Mouse (Mus musculus): ENCODE measurements around the gene Ppm1m.

Gene Ppm1m

DNA sequence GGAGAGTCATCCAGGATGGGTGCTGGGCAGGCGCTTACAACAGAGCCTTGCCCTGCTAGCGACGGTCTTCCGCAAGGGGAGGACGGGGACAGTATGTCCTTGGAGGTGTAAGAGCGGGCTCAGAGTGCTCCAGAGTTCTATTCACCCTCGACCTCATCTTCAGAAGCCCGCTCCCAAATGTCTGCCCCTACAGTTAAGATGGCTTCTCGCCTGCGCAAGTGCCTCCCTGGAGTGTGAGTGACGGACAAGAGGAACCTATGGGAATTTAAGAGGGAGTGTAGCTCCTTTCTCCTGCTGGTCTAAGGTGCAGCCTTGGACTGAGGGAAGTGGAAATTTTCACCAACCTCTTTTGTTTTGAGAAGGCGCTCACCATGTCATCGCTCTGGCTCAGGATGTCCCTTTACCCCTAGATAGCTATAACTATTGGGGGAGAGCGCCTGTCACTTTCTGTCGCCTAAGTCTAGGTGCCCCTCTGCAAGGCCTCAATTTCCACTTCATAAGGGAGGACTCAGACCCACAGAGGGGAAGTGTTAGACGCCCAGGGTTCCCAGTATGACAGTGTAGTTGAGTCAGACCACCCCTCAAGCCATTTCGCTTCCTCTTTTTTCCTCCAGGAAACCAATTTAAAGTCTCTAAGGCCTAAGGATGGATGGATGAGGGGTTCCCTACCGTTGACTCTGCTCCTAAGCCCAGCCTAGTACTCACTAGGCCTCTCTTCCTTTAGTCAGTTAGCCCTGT, at the start of gene Ppm1m:
Ppm1m (minus strand) TSS at position 212 of the 738 bp plus-strand sequence.
- DNase-seq (ENCODE audit: extremely low read depth, low read depth, low spot score): no peak

GRCm38 (mm10) chr9:106242813-106243488, 43.4 kb upstream of the Ppm1m start:
- no peak for DNase-seq (ENCODE audit: extremely low read depth, low read depth, low spot score)

DNA sequence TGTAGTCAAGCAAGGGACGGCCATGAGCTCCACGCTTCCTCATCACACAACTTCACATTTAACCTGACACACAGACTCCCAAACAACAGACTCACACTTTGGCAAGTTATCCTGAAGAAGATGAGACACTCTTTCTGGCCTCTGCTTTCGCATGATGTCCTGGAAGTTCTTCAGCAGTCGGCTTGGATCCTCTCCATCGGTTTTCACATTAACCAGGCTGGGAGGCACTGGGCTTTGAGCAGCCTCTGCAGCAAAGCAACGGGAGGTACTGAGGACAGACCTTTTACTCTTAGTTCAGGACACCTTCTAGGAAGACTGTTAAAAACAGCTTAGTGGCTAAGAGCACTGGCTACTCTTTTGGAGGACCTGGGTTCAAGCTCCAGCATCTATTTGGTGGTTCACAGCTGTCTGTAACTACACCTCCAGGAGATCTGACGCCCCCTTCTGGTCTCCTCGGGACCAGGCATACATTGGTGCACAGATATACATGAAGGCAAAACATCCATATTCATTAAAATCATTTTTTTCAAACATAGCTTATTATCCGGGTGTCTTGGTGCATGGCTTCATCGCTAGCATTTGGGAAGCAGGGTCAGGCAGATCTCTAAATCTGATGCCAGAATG, 42.1 kb upstream of the Ppm1m start:
- no peak for DNase-seq (ENCODE audit: extremely low read depth, low read depth, low spot score)

- no peak for DNase-seq (ENCODE audit: extremely low read depth, low read depth, low spot score)
These were observed 38.3 kb upstream of the Ppm1m start for GRCm38 (mm10) chr9:106237878-106238277.

DNA sequence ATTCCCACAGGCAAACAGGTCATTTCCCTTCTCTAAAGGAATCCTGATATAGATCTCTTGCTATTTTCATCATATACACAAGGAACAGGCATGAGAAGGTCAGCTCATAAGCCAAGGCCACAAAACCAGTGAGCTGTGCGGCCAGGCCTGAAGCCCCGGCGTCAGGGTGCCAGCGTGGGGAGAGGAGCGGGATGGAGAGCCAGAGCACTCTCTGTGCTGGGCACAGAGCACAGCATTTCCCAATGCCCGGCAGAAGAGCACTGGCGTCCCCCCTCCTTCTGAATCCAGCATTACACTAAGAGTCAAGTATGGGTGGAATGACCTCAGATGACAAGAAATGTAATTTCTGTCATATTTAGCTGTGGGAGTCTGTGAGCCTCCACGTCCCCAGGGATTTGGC, 37.9 kb upstream of the Ppm1m start:
- DNase-seq (ENCODE audit: extremely low read depth, low read depth, low spot score): no peak

- DNase-seq (ENCODE audit: extremely low read depth, low read depth, low spot score): peak; percentile 56
These were observed 37.3 kb upstream of the Ppm1m start for GRCm38 (mm10) chr9:106236818-106237211.

DNA sequence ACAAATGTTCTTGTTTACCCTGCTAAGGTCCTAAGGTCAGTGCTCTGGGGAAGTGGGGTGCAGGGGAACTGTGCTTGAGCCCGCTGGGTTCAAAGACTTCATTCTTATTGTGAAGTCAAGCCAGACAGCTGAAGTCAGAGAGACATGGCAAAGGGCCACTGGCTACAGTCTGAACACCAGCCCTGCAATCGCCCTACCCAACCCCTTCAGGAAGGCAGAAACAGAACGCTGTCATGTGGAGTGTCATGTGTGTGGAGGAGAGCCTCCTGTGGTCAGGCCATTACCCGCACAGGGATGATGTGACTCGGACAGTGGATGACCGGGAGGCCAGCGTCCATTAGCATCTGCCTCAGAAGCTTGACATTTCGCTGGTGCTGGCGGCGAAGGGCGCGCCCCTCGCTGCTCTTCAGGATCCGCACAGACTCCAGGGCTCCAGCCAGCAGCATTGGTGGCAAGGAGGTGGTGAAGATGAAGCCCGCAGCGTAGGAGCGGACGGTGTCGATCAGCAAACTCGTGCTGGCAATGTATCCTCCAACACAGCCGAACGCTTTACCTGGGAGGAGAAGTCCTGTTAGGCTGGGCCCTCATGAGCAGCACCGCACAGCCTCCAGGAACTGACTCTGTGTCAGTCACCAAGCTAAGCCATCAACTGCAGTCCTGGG, 36.7 kb upstream of the Ppm1m start:
- no peak for DNase-seq (ENCODE audit: extremely low read depth, low read depth, low spot score)

- no peak for DNase-seq (ENCODE audit: extremely low read depth, low read depth, low spot score)
These were observed 35.8 kb upstream of the Ppm1m start for GRCm38 (mm10) chr9:106235194-106235830.

- no peak for DNase-seq (ENCODE audit: extremely low read depth, low read depth, low spot score)
These were observed 34.4 kb upstream of the Ppm1m start for GRCm38 (mm10) chr9:106233953-106234352.

DNA sequence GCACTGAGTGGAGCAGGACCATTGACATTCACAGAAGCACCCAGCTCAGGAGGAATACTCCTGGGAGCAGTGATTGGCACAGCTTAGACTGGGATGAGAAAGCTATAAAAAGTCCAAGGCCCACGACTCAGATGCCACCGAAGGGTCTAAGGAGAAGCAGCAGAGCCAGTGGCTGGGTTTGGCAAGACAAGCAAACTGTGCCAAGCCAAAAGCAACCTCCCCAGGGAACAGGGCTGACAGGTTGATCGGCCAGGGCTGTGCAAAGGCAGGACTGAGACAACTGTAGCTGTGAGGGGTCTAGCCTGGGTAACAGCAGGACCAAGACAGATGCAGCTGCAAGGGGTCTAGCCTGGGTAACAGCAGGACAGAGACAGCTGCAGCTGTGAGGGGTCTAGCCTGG, 33.4 kb upstream of the Ppm1m start:
- no peak for DNase-seq (ENCODE audit: extremely low read depth, low read depth, low spot score)

DNA sequence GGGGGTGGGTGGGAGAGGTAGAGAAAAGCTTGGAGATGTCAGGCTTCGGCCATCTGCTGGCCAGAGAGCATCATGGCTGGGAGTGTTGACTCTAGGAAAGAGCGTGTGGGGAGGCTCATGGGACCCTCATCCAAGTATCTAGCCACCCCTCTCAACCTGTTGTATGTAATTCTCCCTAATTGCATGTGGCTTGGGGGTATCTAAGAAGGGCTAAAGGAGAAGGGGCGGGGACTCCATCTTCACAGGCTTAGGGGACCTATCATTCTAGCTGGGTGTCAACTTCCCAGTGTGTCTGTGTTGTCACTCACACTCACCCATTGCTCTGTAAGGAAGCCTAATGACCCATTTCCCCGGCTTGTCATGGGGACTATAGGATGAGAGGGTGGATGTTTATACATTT, 32.3 kb upstream of the Ppm1m start:
- no peak for DNase-seq (ENCODE audit: extremely low read depth, low read depth, low spot score)

- DNase-seq (ENCODE audit: extremely low read depth, low read depth, low spot score): no peak
These were observed 31.7 kb upstream of the Ppm1m start for GRCm38 (mm10) chr9:106231220-106231619.

GRCm38 (mm10) chr9:106230734-106231106, 31.2 kb upstream of the Ppm1m start:
- no peak for DNase-seq (ENCODE audit: extremely low read depth, low read depth, low spot score)

DNA sequence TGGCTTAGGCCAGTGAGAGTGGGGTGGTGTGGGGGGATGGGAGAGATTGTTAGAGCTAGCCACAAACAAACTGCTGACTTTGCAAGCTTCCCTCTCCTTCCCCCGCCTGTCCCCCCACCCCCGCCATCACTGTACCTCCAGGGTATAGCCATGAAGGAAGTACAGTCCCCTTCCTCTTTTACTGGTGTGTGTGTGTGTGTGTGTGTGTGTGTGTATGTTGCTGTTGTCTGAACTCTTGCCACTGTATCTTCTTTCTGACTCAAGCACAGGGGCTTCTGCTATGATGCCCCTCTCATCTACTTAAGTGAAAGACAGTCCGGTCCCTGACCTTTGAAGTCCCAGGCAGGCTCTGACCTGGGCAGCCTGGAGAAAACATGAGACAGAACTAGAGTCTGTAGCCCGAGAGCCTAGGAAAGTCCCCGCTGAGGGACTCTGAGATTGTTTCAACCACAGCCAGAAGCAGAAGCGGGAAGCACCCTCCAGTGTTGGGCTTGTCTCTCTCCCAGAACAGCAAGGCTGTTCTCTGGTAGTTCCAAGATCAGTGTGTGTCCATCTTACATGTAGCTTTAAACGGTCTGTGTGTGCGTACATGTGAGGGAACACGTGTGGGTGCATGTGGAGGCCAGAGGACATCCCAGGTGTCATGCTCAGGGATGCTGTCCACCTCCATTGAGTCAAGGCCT, 30.6 kb upstream of the Ppm1m start:
- no peak for DNase-seq (ENCODE audit: extremely low read depth, low read depth, low spot score)

DNA sequence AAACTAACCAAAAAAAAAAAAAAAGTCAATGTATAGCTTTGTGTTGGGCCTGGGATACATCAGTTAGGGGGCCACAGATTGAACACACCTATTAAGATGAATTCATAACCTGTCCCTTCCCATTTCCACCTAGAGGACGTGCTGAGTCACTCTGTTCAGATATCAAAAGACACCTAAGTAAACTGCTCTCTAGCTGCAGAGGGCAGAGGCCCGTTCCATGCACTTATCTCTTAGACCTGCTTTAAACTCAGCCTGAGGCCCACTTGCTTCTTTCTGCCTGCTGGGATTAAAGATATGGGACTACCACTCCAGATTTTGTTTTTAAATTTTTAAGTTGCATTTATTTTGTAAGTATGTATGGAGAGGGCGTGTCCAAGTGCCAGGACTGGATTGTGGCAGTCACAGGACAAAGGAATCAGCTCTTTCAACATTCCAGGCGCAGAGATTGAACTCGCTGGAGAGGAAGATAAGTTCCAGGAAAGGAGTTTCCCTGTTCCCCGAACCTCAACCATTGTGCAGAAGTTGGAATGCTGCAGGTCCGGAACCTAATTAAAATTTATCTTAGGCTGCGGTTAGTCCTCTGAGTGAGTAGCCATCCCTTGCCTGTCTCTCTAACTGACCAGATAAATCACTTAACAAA, 28.4 kb upstream of the Ppm1m start:
- no peak for DNase-seq (ENCODE audit: extremely low read depth, low read depth, low spot score)

GRCm38 (mm10) chr9:106226151-106226682, 26.7 kb upstream of the Ppm1m start:
- DNase-seq (ENCODE audit: extremely low read depth, low read depth, low spot score): no peak

DNA sequence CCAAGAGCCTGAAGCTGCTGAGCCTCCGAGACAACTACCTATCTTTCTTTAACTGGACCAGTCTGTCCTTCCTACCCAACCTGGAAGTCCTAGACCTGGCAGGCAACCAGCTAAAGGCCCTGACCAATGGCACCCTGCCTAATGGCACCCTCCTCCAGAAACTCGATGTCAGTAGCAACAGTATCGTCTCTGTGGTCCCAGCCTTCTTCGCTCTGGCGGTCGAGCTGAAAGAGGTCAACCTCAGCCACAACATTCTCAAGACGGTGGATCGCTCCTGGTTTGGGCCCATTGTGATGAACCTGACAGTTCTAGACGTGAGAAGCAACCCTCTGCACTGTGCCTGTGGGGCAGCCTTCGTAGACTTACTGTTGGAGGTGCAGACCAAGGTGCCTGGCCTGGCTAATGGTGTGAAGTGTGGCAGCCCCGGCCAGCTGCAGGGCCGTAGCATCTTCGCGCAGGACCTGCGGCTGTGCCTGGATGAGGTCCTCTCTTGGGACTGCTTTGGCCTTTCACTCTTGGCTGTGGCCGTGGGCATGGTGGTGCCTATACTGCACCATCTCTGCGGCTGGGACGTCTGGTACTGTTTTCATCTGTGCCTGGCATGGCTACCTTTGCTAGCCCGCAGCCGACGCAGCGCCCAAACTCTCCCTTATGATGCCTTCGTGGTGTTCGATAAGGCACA, 26.1 kb upstream of the Ppm1m start:
- no peak for DNase-seq (ENCODE audit: extremely low read depth, low read depth, low spot score)

GRCm38 (mm10) chr9:106222994-106223393, 23.4 kb upstream of the Ppm1m start:
- DNase-seq (ENCODE audit: extremely low read depth, low read depth, low spot score): no peak

GRCm38 (mm10) chr9:106222261-106222851, 22.8 kb upstream of the Ppm1m start, which contains the start of gene Tlr9:
Gene Tlr9, plus strand, starts transcription at chr9:106222598.
- no peak for DNase-seq (ENCODE audit: extremely low read depth, low read depth, low spot score)

Measured in fat pad, adult 2 months (tissue).